Mouse (Mus musculus): ENCODE measurements around the gene Trim21.

Gene Trim21

DNA sequence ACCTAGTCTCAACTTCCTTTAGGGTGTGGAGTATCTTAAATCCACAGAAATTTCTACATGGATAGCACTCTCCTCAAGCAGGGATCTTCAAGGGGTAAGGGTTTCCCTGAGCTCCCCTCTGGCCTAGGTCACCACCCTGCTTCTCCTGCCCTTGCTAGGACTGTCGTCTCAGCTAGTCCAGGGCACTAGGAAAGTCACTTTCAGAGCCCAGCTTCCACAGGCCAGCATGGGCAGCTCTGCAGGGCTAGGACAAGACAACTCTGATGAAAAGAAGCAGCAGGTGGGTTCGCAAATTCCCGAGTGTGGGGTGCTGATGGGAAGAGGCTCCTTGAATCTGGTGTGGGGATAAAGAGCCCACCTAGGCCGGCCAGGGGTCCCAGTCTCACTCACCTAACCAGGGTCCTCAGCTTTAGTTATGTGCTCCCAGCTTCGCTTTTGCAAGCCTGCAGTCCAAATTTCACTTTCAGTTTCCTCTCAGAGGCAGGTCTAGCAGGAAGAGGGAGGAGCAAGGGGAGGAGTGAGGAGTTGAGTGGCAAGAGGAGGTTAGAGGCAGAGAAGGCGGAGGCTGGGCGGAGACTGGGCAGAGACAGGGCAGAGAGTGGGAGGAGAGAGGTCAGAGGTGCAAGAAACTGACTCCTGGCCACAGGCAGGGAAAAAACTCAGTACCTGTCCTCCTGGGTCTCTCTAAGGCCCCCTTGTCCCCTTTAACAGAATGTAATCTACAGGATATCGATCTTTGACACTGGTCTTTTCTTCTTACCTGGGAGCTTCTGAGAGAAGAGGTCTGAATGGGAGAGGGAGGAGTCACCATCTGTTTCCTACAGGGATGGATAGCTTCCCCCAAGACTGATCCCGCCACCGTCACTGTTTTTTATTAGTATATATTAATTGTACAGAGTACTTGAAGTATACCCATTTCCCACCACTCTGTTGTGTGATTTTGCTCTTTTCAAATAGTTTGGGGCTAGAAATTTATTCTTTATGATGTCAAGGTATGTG, at the start of gene Trim21:
Gene Trim21 (minus strand): TSS at position 488 of the 999 bp plus-strand sequence.
- peak; percentile 10 for DNase-seq

GRCm38 (mm10) chr7:102597378-102598031, 32.2 kb upstream of the Trim21 start, which contains the start of gene Olfr552:
Gene Olfr552, plus strand, starts transcription at chr7:102597770.
- DNase-seq: no peak

DNA sequence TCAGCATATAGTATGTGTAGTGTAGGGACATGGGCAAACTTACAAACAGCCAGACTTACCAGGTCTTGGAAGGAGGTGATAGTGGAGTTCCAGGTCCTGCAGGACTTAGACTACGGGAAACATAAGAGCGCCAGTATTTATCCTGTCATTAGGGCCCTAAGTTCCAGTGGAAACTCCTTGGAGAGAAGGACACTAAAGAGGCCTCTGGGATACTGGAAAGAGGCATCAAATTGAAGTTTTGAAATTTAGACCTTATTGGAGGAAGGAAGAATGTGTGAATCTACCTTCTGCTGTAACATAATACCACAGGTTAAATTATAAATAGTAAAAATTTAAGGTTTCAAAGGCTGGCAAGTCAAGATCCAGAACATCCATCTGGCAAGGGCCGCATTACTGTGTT, 26.5 kb upstream of the Trim21 start, which contains the start of gene Olfr551:
Gene Olfr551 (minus strand): TSS at position 101 of the 400 bp plus-strand sequence.
- DNase-seq: no peak

GRCm38 (mm10) chr7:102575998-102576397, 10.7 kb upstream of the Trim21 start:
- DNase-seq: no peak

- DNase-seq: no peak
Observed at GRCm38 (mm10) chr7:102573174-102573830, 8.0 kb upstream of the Trim21 start.

GRCm38 (mm10) chr7:102571142-102571541, 5.9 kb upstream of the Trim21 start, which contains the start of gene Olfr550:
Gene Olfr550, plus strand, starts transcription at chr7:102571442.
- DNase-seq: no peak

- DNase-seq: no peak
Observed at GRCm38 (mm10) chr7:102566219-102566618, 933 bp upstream of the Trim21 start.

DNA sequence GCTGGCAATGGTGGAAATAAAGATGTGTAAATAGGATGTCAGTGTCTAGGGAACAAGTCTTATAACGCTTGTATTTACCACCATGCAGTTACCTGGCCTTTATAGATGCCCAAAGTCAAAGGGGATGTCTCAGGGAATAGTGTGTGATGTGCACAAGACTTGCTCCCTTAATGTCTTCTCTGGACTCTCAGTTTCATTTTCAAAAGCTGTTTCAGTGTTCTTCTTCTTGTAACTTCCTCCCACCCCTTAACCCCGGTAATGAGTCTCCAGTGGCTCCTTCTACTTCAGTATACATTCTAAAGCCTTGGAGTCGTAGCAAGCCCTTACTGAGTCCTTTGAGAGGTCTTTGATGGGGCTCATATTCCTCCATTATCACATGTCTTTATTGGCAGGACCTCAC, 12.0 kb downstream of the Trim21 start:
- DNase-seq: no peak

DNA sequence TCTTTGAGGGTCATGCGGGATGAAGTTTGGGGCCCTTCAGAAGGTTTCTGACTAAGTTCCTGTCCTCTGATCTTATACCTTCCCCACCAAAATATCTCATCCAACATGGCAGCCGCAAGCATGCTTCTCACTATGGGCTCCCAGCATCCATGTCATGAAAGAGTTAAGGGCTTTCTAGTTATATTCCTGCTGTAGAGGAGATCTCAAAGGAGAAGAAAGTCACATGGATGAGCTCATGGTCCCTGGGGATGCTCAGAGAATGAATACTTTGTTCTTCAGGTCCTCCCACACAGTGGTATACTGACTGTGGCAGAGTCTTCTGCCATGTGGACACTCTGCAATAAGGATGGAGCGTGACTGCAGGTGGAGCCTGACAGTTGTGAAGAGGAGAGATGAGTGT, 15.7 kb downstream of the Trim21 start, which contains the start of gene Olfr549:
Gene Olfr549 (plus strand): TSS at position 301 of the 400 bp plus-strand sequence.
- no peak for DNase-seq

DNA sequence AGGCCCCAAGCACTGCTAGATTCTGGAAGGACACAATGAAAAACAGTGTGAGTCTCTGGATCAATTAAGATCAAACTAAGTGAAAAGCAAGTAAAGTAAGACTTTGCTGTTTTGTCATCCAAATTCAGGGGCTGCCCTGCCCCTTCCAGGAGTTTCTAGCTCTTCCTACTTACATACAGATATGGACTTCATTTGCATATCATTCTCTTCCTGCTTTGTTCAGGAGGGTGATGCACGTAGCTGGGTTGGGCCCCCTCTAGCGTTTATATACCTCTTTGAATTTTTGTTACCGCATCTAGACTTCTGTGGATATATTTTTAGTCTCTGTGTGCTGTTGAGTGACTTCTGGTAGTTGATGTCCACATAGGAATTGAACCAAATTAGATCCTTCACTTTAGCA, 24.0 kb downstream of the Trim21 start:
- no peak for DNase-seq

DNA sequence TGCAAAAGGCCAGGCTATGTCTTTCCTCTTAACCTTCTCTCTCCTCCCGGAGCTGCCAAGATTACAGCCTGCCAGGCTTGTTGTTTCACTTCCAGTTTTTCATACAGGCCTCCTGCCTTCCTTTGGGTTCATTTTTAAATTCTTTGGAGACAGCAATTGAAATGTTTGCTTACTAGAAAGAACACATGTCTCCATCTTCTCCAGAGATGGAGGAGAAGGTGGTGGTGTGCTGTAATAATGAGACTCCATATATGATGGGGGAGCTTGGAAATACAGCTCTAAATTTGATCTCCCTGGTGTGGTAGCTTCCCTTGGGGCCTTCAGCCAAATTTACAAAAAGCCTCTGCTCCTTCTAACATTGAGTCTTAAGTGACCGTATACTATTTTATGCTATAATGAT, 24.7 kb downstream of the Trim21 start, which contains the start of gene Olfr548-ps1:
Gene Olfr548-ps1 (plus strand): TSS at position 301 of the 400 bp plus-strand sequence.
- no peak for DNase-seq

DNA sequence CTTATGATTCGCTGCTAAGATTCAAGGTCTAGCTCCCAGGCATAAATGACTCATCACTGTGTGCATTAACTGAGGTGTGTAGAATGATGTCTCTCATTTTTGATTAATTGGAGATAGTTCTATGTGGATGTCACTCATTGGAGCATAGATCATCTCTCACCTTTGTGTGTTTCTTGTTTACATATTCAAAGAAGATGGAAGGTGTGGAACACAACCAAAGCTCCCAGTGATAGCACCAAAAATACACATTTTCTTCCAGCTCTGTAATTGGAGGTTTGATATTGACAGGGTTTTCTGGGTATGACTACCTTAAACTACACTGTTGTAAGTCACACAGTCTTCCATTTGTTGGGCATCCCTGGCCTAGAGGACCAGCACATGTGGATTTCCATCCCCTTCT, 30.8 kb downstream of the Trim21 start, which contains the start of gene Olfr547:
Gene Olfr547 (plus strand): TSS at position 301 of the 400 bp plus-strand sequence.
- no peak for DNase-seq

- no peak for DNase-seq
Observed at GRCm38 (mm10) chr7:102529052-102529451, 36.2 kb downstream of the Trim21 start.

DNA sequence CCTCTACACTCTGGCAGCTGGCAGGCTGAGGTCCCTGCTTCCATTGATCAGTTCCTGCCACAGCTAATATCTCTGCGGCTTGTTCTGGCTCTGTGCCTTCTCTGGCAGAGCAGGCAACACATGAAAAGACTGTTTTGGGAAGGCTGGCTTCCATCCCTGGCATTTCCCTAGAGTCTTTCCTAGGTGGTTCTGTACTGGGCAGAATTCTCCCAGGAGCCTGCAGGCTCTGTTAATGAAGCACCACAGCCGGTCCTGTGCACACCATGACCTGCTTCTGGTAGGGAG, 48.3 kb downstream of the Trim21 start:
- peak; percentile 23 for DNase-seq

- no peak for DNase-seq
Observed at GRCm38 (mm10) chr7:102516261-102517050, 48.8 kb downstream of the Trim21 start.

- no peak for DNase-seq
Observed at GRCm38 (mm10) chr7:102514144-102514543, 51.1 kb downstream of the Trim21 start.

- peak; percentile 99 for DNase-seq
Observed at GRCm38 (mm10) chr7:102512814-102513435, 52.4 kb downstream of the Trim21 start.

DNA sequence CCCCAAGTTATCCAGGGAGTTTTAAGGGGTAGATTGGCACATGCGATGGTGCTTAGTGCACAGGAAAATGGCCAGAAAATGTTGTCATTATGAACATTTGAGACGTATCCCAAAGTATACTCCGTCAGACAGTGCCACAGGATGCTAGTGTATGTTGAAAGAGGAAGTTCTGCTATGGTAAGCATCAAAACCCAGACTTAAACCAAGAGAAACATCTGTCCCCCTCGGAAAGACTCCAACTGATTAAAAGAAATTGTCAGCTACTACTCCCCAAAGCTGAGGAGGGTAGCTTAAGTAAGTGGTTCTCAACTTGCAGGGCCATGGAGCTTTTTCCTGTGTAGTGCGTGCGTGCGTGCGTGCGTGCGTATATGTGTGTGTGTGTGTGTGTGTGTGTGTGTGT, 53.4 kb downstream of the Trim21 start:
- no peak for DNase-seq

DNA sequence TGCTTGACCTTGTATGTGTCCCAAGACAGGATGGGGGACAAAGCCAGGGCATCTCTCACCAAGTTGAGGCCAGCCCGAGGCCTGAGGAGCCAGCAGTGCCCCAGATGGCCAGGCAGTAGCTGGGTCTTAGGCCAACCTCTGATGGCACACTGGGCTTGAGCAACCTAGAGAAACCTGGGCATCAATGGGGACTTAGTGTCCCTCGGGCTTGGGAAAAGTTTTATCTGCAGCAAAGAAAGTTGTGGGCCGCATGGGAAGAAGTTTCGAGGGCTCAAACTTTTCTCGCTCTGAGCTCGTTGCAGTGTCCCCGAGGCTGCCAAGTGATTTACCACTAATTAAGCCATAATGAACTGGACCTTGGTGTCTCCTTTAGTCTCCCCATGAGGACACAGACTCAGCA, 55.6 kb downstream of the Trim21 start:
- no peak for DNase-seq

GRCm38 (mm10) chr7:102508666-102509065, 56.6 kb downstream of the Trim21 start:
- no peak for DNase-seq

DNA sequence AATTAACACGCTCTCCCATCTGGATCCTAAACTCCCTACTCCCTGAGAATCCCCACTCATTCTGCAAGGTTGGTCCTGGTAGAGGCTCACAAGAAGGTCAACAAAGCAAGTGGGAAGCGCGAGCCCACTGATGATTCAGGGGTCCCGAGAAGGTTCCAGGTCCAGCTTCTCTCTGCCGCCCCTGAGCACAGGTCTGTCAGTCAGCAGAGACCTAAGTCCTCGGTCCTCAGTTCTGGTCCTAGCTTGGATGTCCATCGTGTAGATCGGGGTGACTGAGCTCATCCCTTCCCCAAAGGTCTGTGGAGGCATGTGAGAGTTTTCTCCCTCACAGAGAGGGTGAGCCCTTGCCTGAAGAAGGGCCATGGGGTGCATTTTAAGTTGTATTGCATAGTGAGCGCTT, 57.2 kb downstream of the Trim21 start:
- no peak for DNase-seq

Measured in right cerebral cortex, postnatal 4 days (tissue).